Mouse (Mus musculus): ENCODE measurements at regions not wholly inside any gene's neighbourhood (a gene's known extent, or its start where the extent isn't known, plus 50 kb on each side); places are given as distances from the start of the nearest gene placed in this dataset.
A peak's percentile ranks its signal among the peaks of the same experiment; 100 is the strongest.

- H3K4me1 ChIP-seq (ENCODE audit: control insufficient read depth, insufficient read depth, low read length): peaks cover 22% of the 10 kb centered on the region
Observed at GRCm38 (mm10) chr2:167861178-167861520, 70.7 kb upstream of the Ptpn1 start.

GRCm38 (mm10) chr2:167860457-167861177 is 71.2 kb upstream of the Ptpn1 start:
- DNase-seq (ENCODE audit: low spot score) (peak; percentile 75), ATAC-seq (ENCODE audit: low read depth) (peak; percentile 70; the same call in 1 of the 2 replicates)
- H3K4me1 ChIP-seq (ENCODE audit: control insufficient read depth, insufficient read depth, low read length): peaks cover 22% of the 10 kb centered on the region

More at GRCm38 (mm10) chr2:167861178-167861520, 70.7 kb upstream of the Ptpn1 start:
- DNase-seq (ENCODE audit: low spot score) (no peak), ATAC-seq (ENCODE audit: low read depth) (no peak)
- no peaks in the 10 kb centered on the region for H3K9me3 ChIP-seq (ENCODE audit: control insufficient read depth, low read length)
- 76% methylated on average over 2 of the region's 2 CpGs for WGBS
- H3K9ac ChIP-seq (ENCODE audit: low read depth, low read length): no peak overlapping the region
- H3K27me3 ChIP-seq (replicated peaks; ENCODE audit: control insufficient read depth, insufficient read depth, low read length): no peaks in the 10 kb centered on the region
- H3K4me2 ChIP-seq (ENCODE audit: low read depth, low read length): no peak overlapping the region
- no peak overlapping the region for H3K27ac ChIP-seq (replicated peaks; ENCODE audit: low read depth, low read length)
- H3K36me3 ChIP-seq (ENCODE audit: control insufficient read depth, insufficient read depth, low read length): no peaks in the 10 kb centered on the region
- no peak overlapping the region for H3K4me3 ChIP-seq (ENCODE audit: low read depth, low read length)

GRCm38 (mm10) chr2:167859575-167859974 is 72.3 kb upstream of the Ptpn1 start:
- H3K9ac ChIP-seq (ENCODE audit: low read depth, low read length): no peak overlapping the region
- no peak overlapping the region for H3K4me3 ChIP-seq (ENCODE audit: low read depth, low read length)
- no peaks in the 10 kb centered on the region for H3K36me3 ChIP-seq (ENCODE audit: control insufficient read depth, insufficient read depth, low read length)
- ATAC-seq (ENCODE audit: low read depth): peak; percentile 46; the same call in 1 of the 2 replicates
- 0 out of 2 replicates have a peak overlapping the region, but pooled peaks have one; percentile 11 for H3K27ac ChIP-seq (replicated peaks; ENCODE audit: low read depth, low read length)
- peaks cover 20% of the 10 kb centered on the region for H3K4me1 ChIP-seq (ENCODE audit: control insufficient read depth, insufficient read depth, low read length)
- no peaks in the 10 kb centered on the region for H3K27me3 ChIP-seq (replicated peaks; ENCODE audit: control insufficient read depth, insufficient read depth, low read length)
- H3K4me2 ChIP-seq (ENCODE audit: low read depth, low read length): no peak overlapping the region
- WGBS: 33% methylated on average over 10 of the region's 10 CpGs
- peak; percentile 53 for DNase-seq (ENCODE audit: low spot score)
- no peaks in the 10 kb centered on the region for H3K9me3 ChIP-seq (ENCODE audit: control insufficient read depth, low read length)

More at GRCm38 (mm10) chr2:167860457-167861177, 71.2 kb upstream of the Ptpn1 start:
- Histone ChIP-seq H3K27me3 (replicated peaks; ENCODE audit: control insufficient read depth, insufficient read depth, low read length) (no peaks in the 10 kb centered on the region), H3K36me3 (ENCODE audit: control insufficient read depth, insufficient read depth, low read length) (no peaks in the 10 kb centered on the region), H3K4me3 (ENCODE audit: low read depth, low read length) (no peak overlapping the region), H3K9me3 (ENCODE audit: control insufficient read depth, low read length) (no peaks in the 10 kb centered on the region), H3K27ac (replicated peaks; ENCODE audit: low read depth, low read length) (no peak overlapping the region; the same call in 1 of the 2 replicates), H3K9ac (ENCODE audit: low read depth, low read length) (no peak overlapping the region), H3K4me2 (ENCODE audit: low read depth, low read length) (no peak overlapping the region)
- 49% methylated on average over 10 of the region's 10 CpGs for WGBS

- H3K4me1 ChIP-seq (ENCODE audit: control insufficient read depth, insufficient read depth, low read length): peaks cover 16% of the 10 kb centered on the region
- no peak for DNase-seq (ENCODE audit: low spot score)
- H3K27ac ChIP-seq (replicated peaks; ENCODE audit: low read depth, low read length): no peak overlapping the region
- H3K9ac ChIP-seq (ENCODE audit: low read depth, low read length): no peak overlapping the region
- ATAC-seq (ENCODE audit: low read depth): no peak
- H3K4me2 ChIP-seq (ENCODE audit: low read depth, low read length): no peak overlapping the region
- H3K4me3 ChIP-seq (ENCODE audit: low read depth, low read length): no peak overlapping the region
- 61% methylated on average over 10 of the region's 10 CpGs for WGBS
- H3K27me3 ChIP-seq (replicated peaks; ENCODE audit: control insufficient read depth, insufficient read depth, low read length): no peaks in the 10 kb centered on the region
- H3K36me3 ChIP-seq (ENCODE audit: control insufficient read depth, insufficient read depth, low read length): no peaks in the 10 kb centered on the region
- H3K9me3 ChIP-seq (ENCODE audit: control insufficient read depth, low read length): no peaks in the 10 kb centered on the region
Observed at GRCm38 (mm10) chr2:167858346-167858745, 73.5 kb upstream of the Ptpn1 start.

- DNase-seq (ENCODE audit: low spot score) (no peak), ATAC-seq (ENCODE audit: low read depth) (no peak)
- H3K4me2 ChIP-seq (ENCODE audit: low read depth, low read length): no peak overlapping the region
- no peaks in the 10 kb centered on the region for H3K27me3 ChIP-seq (replicated peaks; ENCODE audit: control insufficient read depth, insufficient read depth, low read length)
- WGBS: 61% methylated on average over 8 of the region's 8 CpGs
- H3K9ac ChIP-seq (ENCODE audit: low read depth, low read length): no peak overlapping the region
- H3K27ac ChIP-seq (replicated peaks; ENCODE audit: low read depth, low read length): no peak overlapping the region
- no peak overlapping the region for H3K4me3 ChIP-seq (ENCODE audit: low read depth, low read length)
- peaks cover 16% of the 10 kb centered on the region for H3K4me1 ChIP-seq (ENCODE audit: control insufficient read depth, insufficient read depth, low read length)
- H3K9me3 ChIP-seq (ENCODE audit: control insufficient read depth, low read length): no peaks in the 10 kb centered on the region
- H3K36me3 ChIP-seq (ENCODE audit: control insufficient read depth, insufficient read depth, low read length): no peaks in the 10 kb centered on the region
Observed at GRCm38 (mm10) chr2:167857911-167858310, 73.9 kb upstream of the Ptpn1 start.

GRCm38 (mm10) chr2:167856920-167857475 is 74.9 kb upstream of the Ptpn1 start:
- H3K27me3 ChIP-seq (replicated peaks; ENCODE audit: control insufficient read depth, insufficient read depth, low read length): no peaks in the 10 kb centered on the region
- peaks cover 16% of the 10 kb centered on the region for H3K4me1 ChIP-seq (ENCODE audit: control insufficient read depth, insufficient read depth, low read length)
- H3K9me3 ChIP-seq (ENCODE audit: control insufficient read depth, low read length): no peaks in the 10 kb centered on the region
- H3K9ac ChIP-seq (ENCODE audit: low read depth, low read length): no peak overlapping the region
- WGBS: 70% methylated on average over 10 of the region's 10 CpGs
- no peak overlapping the region for H3K4me2 ChIP-seq (ENCODE audit: low read depth, low read length)
- no peak overlapping the region for H3K27ac ChIP-seq (replicated peaks; ENCODE audit: low read depth, low read length)
- no peaks in the 10 kb centered on the region for H3K36me3 ChIP-seq (ENCODE audit: control insufficient read depth, insufficient read depth, low read length)
- no peak overlapping the region for H3K4me3 ChIP-seq (ENCODE audit: low read depth, low read length)
- ATAC-seq (ENCODE audit: low read depth) (no peak), DNase-seq (ENCODE audit: low spot score) (no peak)

- no peak for DNase-seq (ENCODE audit: low spot score)
- Histone ChIP-seq H3K4me3 (ENCODE audit: low read depth, low read length) (no peak overlapping the region), H3K27me3 (replicated peaks; ENCODE audit: control insufficient read depth, insufficient read depth, low read length) (no peaks in the 10 kb centered on the region), H3K36me3 (ENCODE audit: control insufficient read depth, insufficient read depth, low read length) (no peaks in the 10 kb centered on the region), H3K27ac (replicated peaks; ENCODE audit: low read depth, low read length) (no peak overlapping the region; the same call in 1 of the 2 replicates), H3K4me2 (ENCODE audit: low read depth, low read length) (no peak overlapping the region), H3K9me3 (ENCODE audit: control insufficient read depth, low read length) (no peaks in the 10 kb centered on the region), H3K4me1 (ENCODE audit: control insufficient read depth, insufficient read depth, low read length) (peaks cover 21% of the 10 kb centered on the region), H3K9ac (ENCODE audit: low read depth, low read length) (no peak overlapping the region)
- ATAC-seq (ENCODE audit: low read depth): no peak
- WGBS: 51% methylated on average over 3 of the region's 3 CpGs
Observed at GRCm38 (mm10) chr2:167856020-167856419, 75.8 kb upstream of the Ptpn1 start.

GRCm38 (mm10) chr2:167854060-167854459 is 77.8 kb upstream of the Ptpn1 start:
- Histone ChIP-seq H3K9ac (ENCODE audit: low read depth, low read length) (no peak overlapping the region), H3K4me2 (ENCODE audit: low read depth, low read length) (no peak overlapping the region), H3K4me3 (ENCODE audit: low read depth, low read length) (no peak overlapping the region), H3K27me3 (replicated peaks; ENCODE audit: control insufficient read depth, insufficient read depth, low read length) (no peaks in the 10 kb centered on the region), H3K27ac (replicated peaks; ENCODE audit: low read depth, low read length) (no peak overlapping the region), H3K9me3 (ENCODE audit: control insufficient read depth, low read length) (no peaks in the 10 kb centered on the region), H3K4me1 (ENCODE audit: control insufficient read depth, insufficient read depth, low read length) (peaks cover 5% of the 10 kb centered on the region; the same call in 1 of the 2 replicates), H3K36me3 (ENCODE audit: control insufficient read depth, insufficient read depth, low read length) (no peaks in the 10 kb centered on the region)
- ATAC-seq (ENCODE audit: low read depth) (no peak), DNase-seq (ENCODE audit: low spot score) (no peak)
- 80% methylated on average over 1 of the region's 1 CpGs for WGBS

- DNase-seq (ENCODE audit: low spot score): no peak
- no peak overlapping the region for H3K4me3 ChIP-seq (ENCODE audit: low read depth, low read length)
- H3K27me3 ChIP-seq (replicated peaks; ENCODE audit: control insufficient read depth, insufficient read depth, low read length): no peaks in the 10 kb centered on the region
- no peak for ATAC-seq (ENCODE audit: low read depth)
- 81% methylated on average over 8 of the region's 8 CpGs for WGBS
- H3K4me2 ChIP-seq (ENCODE audit: low read depth, low read length): no peak overlapping the region
- H3K36me3 ChIP-seq (ENCODE audit: control insufficient read depth, insufficient read depth, low read length): no peaks in the 10 kb centered on the region
- H3K27ac ChIP-seq (replicated peaks; ENCODE audit: low read depth, low read length): no peak overlapping the region
- H3K9me3 ChIP-seq (ENCODE audit: control insufficient read depth, low read length): no peaks in the 10 kb centered on the region
- no peak overlapping the region for H3K9ac ChIP-seq (ENCODE audit: low read depth, low read length)
- peaks cover 5% of the 10 kb centered on the region; the same call in 1 of the 2 replicates for H3K4me1 ChIP-seq (ENCODE audit: control insufficient read depth, insufficient read depth, low read length)
Observed at GRCm38 (mm10) chr2:167853411-167853821, 78.4 kb upstream of the Ptpn1 start.

Data from embryonic facial prominence, embryonic 14.5 days (tissue).